Mouse (Mus musculus): ENCODE measurements around the gene Gm49337.

GRCm38 (mm10) chr4:116220071-116220650, 47.0 kb downstream of the Gm49337 start:
- TF ChIP-seq CTCF (IDR thresholded peaks at IDR 0.05; ENCODE audit: insufficient read depth, low read length), result no peak
- no peak for TF ChIP-seq POLR2A (IDR thresholded peaks at IDR 0.05; ENCODE audit: borderline replicate concordance, extremely low read depth, low read depth, low read length)

Measured in lung, adult 2 months (tissue).